Mouse (Mus musculus): ENCODE measurements around the gene Smarca1. TPM values are rescaled to one million over a fixed set of nuclear protein-coding genes. Genes with fewer than 3 reads are reported as not detected.
A peak's percentile ranks its signal among the peaks of the same experiment; 100 is the strongest.

The Smarca1 gene
- polyA plus RNA-seq, 1 experiment from 2014 or later: 6.4 TPM

GRCm38 (mm10) chrX:47835098-47835834 lies 57.5 kb downstream of the Smarca1 start:
- no peak for ATAC-seq (ENCODE audit: low FRiP score, low TSS enrichment)
- H3K27ac ChIP-seq (replicated peaks): no peak overlapping the region
- H3K27me3 ChIP-seq (ENCODE audit: control insufficient read depth, insufficient read depth, low read length): no peaks in the 10 kb centered on the region
- H3K36me3 ChIP-seq (ENCODE audit: control insufficient read depth, insufficient read depth, low read length): no peaks in the 10 kb centered on the region
- H3K4me2 ChIP-seq (replicated peaks; ENCODE audit: low read depth): no peak overlapping the region
- H3K4me3 ChIP-seq (ENCODE audit: low read depth, low read length): no peak overlapping the region
- 37% methylated on average over 6 of the region's 6 CpGs for WGBS
- no peak for DNase-seq (ENCODE audit: low spot score)
- no peaks in the 10 kb centered on the region for H3K9me3 ChIP-seq (ENCODE audit: control insufficient read depth, low read length)
- no peak for TF ChIP-seq EP300 (optimal IDR thresholded peaks at IDR 0.05)
- TF ChIP-seq CTCF (IDR thresholded peaks at IDR 0.05; ENCODE audit: low read depth): no peak
- no peak overlapping the region for H3K9ac ChIP-seq (ENCODE audit: low read length)
- no peaks in the 10 kb centered on the region for H3K4me1 ChIP-seq (replicated peaks; ENCODE audit: control insufficient read depth, insufficient read depth)

- no peak for ATAC-seq (ENCODE audit: low FRiP score, low TSS enrichment)
- DNase-seq (ENCODE audit: low spot score): no peak
- Histone ChIP-seq H3K4me1 (replicated peaks; ENCODE audit: control insufficient read depth, insufficient read depth) (no peaks in the 10 kb centered on the region), H3K27ac (replicated peaks) (no peak overlapping the region), H3K9me3 (ENCODE audit: control insufficient read depth, low read length) (no peaks in the 10 kb centered on the region), H3K36me3 (ENCODE audit: control insufficient read depth, insufficient read depth, low read length) (no peaks in the 10 kb centered on the region), H3K4me3 (ENCODE audit: low read depth, low read length) (no peak overlapping the region), H3K9ac (ENCODE audit: low read length) (no peak overlapping the region), H3K4me2 (replicated peaks; ENCODE audit: low read depth) (no peak overlapping the region), H3K27me3 (ENCODE audit: control insufficient read depth, insufficient read depth, low read length) (no peaks in the 10 kb centered on the region)
- TF ChIP-seq EP300 (optimal IDR thresholded peaks at IDR 0.05): no peak
- WGBS: 56% methylated on average over 2 of the region's 2 CpGs
Measured at GRCm38 (mm10) chrX:47833431-47833830, 59.3 kb downstream of the Smarca1 start.

GRCm38 (mm10) chrX:47820566-47820965 lies 72.2 kb downstream of the Smarca1 start:
- TF ChIP-seq CTCF (IDR thresholded peaks at IDR 0.05; ENCODE audit: low read depth): peak; percentile 61
- no peak for TF ChIP-seq EP300 (optimal IDR thresholded peaks at IDR 0.05)
- ATAC-seq (ENCODE audit: low FRiP score, low TSS enrichment) (no peak), DNase-seq (ENCODE audit: low spot score) (no peak)
- Histone ChIP-seq H3K4me3 (ENCODE audit: low read depth, low read length) (no peak overlapping the region), H3K4me2 (replicated peaks; ENCODE audit: low read depth) (no peak overlapping the region), H3K36me3 (ENCODE audit: control insufficient read depth, insufficient read depth, low read length) (no peaks in the 10 kb centered on the region), H3K27ac (replicated peaks) (no peak overlapping the region), H3K27me3 (ENCODE audit: control insufficient read depth, insufficient read depth, low read length) (no peaks in the 10 kb centered on the region), H3K9ac (ENCODE audit: low read length) (no peak overlapping the region), H3K9me3 (ENCODE audit: control insufficient read depth, low read length) (no peaks in the 10 kb centered on the region), H3K4me1 (replicated peaks; ENCODE audit: control insufficient read depth, insufficient read depth) (no peaks in the 10 kb centered on the region)
- 45% methylated on average over 2 of the region's 2 CpGs for WGBS

GRCm38 (mm10) chrX:47808717-47809116 lies 84.1 kb downstream of the Smarca1 start:
- no peak for ATAC-seq (ENCODE audit: low FRiP score, low TSS enrichment)
- Histone ChIP-seq H3K9ac (ENCODE audit: low read length) (no peak overlapping the region), H3K27me3 (ENCODE audit: control insufficient read depth, insufficient read depth, low read length) (no peaks in the 10 kb centered on the region), H3K36me3 (ENCODE audit: control insufficient read depth, insufficient read depth, low read length) (no peaks in the 10 kb centered on the region), H3K9me3 (ENCODE audit: control insufficient read depth, low read length) (no peaks in the 10 kb centered on the region), H3K4me2 (replicated peaks; ENCODE audit: low read depth) (no peak overlapping the region), H3K4me3 (ENCODE audit: low read depth, low read length) (no peak overlapping the region), H3K27ac (replicated peaks) (no peak overlapping the region), H3K4me1 (replicated peaks; ENCODE audit: control insufficient read depth, insufficient read depth) (no peaks in the 10 kb centered on the region)
- no peak for DNase-seq (ENCODE audit: low spot score)
- TF ChIP-seq EP300 (optimal IDR thresholded peaks at IDR 0.05) (no peak), CTCF (IDR thresholded peaks at IDR 0.05; ENCODE audit: low read depth) (no peak)
- 68% methylated on average over 2 of the region's 2 CpGs for WGBS

GRCm38 (mm10) chrX:47764440-47764839 lies 128.3 kb downstream of the Smarca1 start:
- Histone ChIP-seq H3K4me2 (replicated peaks; ENCODE audit: low read depth) (no peak overlapping the region), H3K27ac (replicated peaks) (no peak overlapping the region), H3K27me3 (ENCODE audit: control insufficient read depth, insufficient read depth, low read length) (no peaks in the 10 kb centered on the region), H3K4me3 (ENCODE audit: low read depth, low read length) (no peak overlapping the region), H3K4me1 (replicated peaks; ENCODE audit: control insufficient read depth, insufficient read depth) (no peaks in the 10 kb centered on the region), H3K9me3 (ENCODE audit: control insufficient read depth, low read length) (no peaks in the 10 kb centered on the region), H3K9ac (ENCODE audit: low read length) (no peak overlapping the region), H3K36me3 (ENCODE audit: control insufficient read depth, insufficient read depth, low read length) (no peaks in the 10 kb centered on the region)
- ATAC-seq (ENCODE audit: low FRiP score, low TSS enrichment) (no peak), DNase-seq (ENCODE audit: low spot score) (no peak)
- 52% methylated on average over 1 of the region's 1 CpGs for WGBS
- TF ChIP-seq EP300 (optimal IDR thresholded peaks at IDR 0.05) (no peak), CTCF (IDR thresholded peaks at IDR 0.05; ENCODE audit: low read depth) (no peak)

GRCm38 (mm10) chrX:47760212-47760611 lies 132.6 kb downstream of the Smarca1 start:
- H3K36me3 ChIP-seq (ENCODE audit: control insufficient read depth, insufficient read depth, low read length): no peaks in the 10 kb centered on the region
- DNase-seq (ENCODE audit: low spot score) (no peak), ATAC-seq (ENCODE audit: low FRiP score, low TSS enrichment) (no peak)
- H3K4me3 ChIP-seq (ENCODE audit: low read depth, low read length): no peak overlapping the region
- H3K9ac ChIP-seq (ENCODE audit: low read length): no peak overlapping the region
- no peaks in the 10 kb centered on the region for H3K4me1 ChIP-seq (replicated peaks; ENCODE audit: control insufficient read depth, insufficient read depth)
- no peak for TF ChIP-seq EP300 (optimal IDR thresholded peaks at IDR 0.05)
- TF ChIP-seq CTCF (IDR thresholded peaks at IDR 0.05; ENCODE audit: low read depth): no peak
- no peak overlapping the region for H3K27ac ChIP-seq (replicated peaks)
- no peaks in the 10 kb centered on the region for H3K9me3 ChIP-seq (ENCODE audit: control insufficient read depth, low read length)
- WGBS: 25% methylated on average over 1 of the region's 1 CpGs
- H3K27me3 ChIP-seq (ENCODE audit: control insufficient read depth, insufficient read depth, low read length): no peaks in the 10 kb centered on the region
- no peak overlapping the region for H3K4me2 ChIP-seq (replicated peaks; ENCODE audit: low read depth)

Other genes starting within 250 kb of the Smarca1 start
- gene Ocrl, start 19.4 kb upstream of the Smarca1 start, polyA plus RNA-seq (2015; fragmentation: Nextera tagmentation; extraction: Ambion mirVana): 7.0 and 8.1 TPM in 2 replicates
- 3.0 and 3.1 TPM in 2 replicates for gene Apln, start 141.9 kb upstream of the Smarca1 start, polyA plus RNA-seq (2015; fragmentation: Nextera tagmentation; extraction: Ambion mirVana)
- gene Xpnpep2, start 215.8 kb upstream of the Smarca1 start, polyA plus RNA-seq (2015; fragmentation: Nextera tagmentation; extraction: Ambion mirVana): 0.58 and 1.1 TPM in 2 replicates